Mouse (Mus musculus) midbrain, embryonic 11.5 days (tissue): Measurements from ENCODE around the gene Rnf8. TPM values are rescaled to one million over a fixed set of nuclear protein-coding genes. Genes with fewer than 3 reads are reported as not detected.
"Not testable (repeated sequence)": the region's sequence is repeated elsewhere in the genome, so short reads cannot be mapped to it uniquely, and the experiment has no call there.

Experiments
- ATAC-seq: fragments of 200-750 bp; cut with Nextera tagmentation; 2 replicates; pipeline ENCODE4 v1.8.0; 2017; ENCODE audit warnings: moderate TSS enrichment, moderate library complexity; ENCODE audit not compliant: low FRiP score
- DNase-seq: peaks from one replicate; pipeline ENCODE4 v3.0.0; 2015; ENCODE audit warnings: low spot score; ENCODE audit errors: missing footprints
- H3K27ac ChIP-seq: fragments of 300-500 bp; sonication (generic); 2 replicates; pipeline ENCODE4 v1.5.1; 2014; ENCODE audit warnings: low read depth, low read length
- H3K27me3 ChIP-seq: fragments of 300-500 bp; sonication (generic); 2 replicates; pipeline ENCODE4 v1.6.1; 2014; ENCODE audit warnings: mild to moderate bottlenecking, low read length, moderate library complexity, mixed read lengths; ENCODE audit not compliant: control insufficient read depth, insufficient read depth
- H3K36me3 ChIP-seq: fragments of 300-500 bp; sonication (generic); 2 replicates; pipeline ENCODE4 v1.6.1; 2014; ENCODE audit warnings: mild to moderate bottlenecking, low read length, moderate library complexity, mixed read lengths; ENCODE audit not compliant: control insufficient read depth, insufficient read depth
- H3K4me1 ChIP-seq: fragments of 300-500 bp; sonication (generic); 2 replicates; pipeline ENCODE4 v1.6.1; 2014; ENCODE audit warnings: low read length; ENCODE audit not compliant: control insufficient read depth, insufficient read depth
- H3K4me2 ChIP-seq: fragments of 300-500 bp; sonication (generic); 2 replicates; pipeline ENCODE4 v1.6.1; 2014; ENCODE audit warnings: mild to moderate bottlenecking, moderate library complexity
- H3K4me3 ChIP-seq: fragments of 300-500 bp; sonication (generic); 2 replicates; pipeline ENCODE4 v1.5.1; 2014; ENCODE audit warnings: low read depth, low read length
- H3K9ac ChIP-seq: fragments of 300-500 bp; sonication (generic); 2 replicates; pipeline ENCODE4 v1.6.1; 2014; ENCODE audit warnings: low read length
- H3K9me3 ChIP-seq: fragments of 300-500 bp; sonication (generic); 2 replicates; pipeline ENCODE4 v1.6.1; 2016; ENCODE audit warnings: low read length; ENCODE audit not compliant: control insufficient read depth
- WGBS: fragments of 180-500 bp; shearing (Covaris S2); extraction: QIAGEN DNeasy Blood & Tissue Kit; methylation state at CpG from one replicate; pipeline ENCODE4 v1.1.7; 2014; 5-methylcytosine and 5-hydroxymethylcytosine counted together
- polyA plus RNA-seq: library from polyadenylated mRNA; unstranded; fragments of >200 nt; fragmentation: Nextera tagmentation; extraction: Ambion mirVana; gene quantifications from 2 replicates; pipeline ENCODE4 v1.2.1, GENCODE M21; 2014

Gene Rnf8
- polyA plus RNA-seq, 1 experiment from 2014 or later: 106 TPM

DNA sequence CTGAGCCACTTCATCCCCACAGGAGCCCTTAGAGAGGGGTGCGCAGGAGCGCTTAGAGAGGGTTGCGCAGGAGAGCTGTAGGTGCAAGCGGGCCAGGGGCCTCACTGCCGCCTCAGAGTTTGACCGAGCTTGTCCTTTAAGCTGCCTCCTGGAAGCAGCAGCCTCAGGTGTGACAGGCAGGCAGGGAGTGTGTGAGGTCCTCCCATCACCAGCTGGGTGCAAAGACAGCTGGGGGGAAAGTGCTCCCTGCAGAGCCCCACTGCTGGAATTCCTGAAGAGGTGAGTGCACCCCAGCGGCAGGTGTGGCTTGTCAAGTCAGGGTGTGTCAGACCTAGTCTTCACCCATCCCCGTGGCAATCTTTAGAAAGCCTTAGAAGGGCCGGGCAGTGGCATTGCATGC lies 27.7 kb upstream of the Rnf8 start:
- 87% methylated on average over 9 of the region's 9 CpGs for WGBS
- ATAC-seq: no peak
- H3K27ac ChIP-seq: no peak overlapping the region

DNA sequence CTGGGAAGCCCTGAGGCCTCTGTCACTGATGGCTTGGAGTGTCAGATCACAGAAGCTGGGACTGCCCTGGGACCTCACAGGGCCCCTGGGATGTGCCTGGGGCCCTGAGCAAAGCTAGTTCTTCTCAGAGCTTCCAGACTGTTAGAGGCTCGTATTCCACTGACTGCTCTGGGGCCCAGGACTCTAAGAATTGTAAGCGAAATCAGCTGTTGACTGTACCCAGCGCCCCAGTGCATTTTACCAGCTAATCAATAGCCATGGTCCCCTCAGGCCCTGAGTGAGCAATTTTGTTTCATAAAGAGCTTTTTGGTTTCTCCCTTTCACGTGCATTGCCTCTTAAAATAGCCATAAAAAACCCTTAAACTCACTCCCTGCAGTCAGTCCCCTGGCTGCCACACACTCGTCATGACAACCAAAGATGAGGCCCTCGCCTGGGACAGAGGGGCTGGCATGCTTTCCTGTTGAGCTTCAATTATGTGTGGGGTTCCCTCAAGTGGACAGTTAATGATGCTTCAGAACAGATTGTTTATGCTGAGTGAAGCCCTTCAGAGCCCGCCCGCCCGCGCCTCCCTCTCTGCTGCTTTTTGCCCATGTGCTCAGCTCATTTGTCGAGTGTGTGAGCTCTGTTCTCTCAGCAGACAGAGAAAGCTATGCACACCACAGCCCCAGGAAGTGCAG lies 25.2 kb upstream of the Rnf8 start:
- H3K9me3 ChIP-seq: no peaks in the 10 kb centered on the region
- H3K27ac ChIP-seq: no peak overlapping the region
- DNase-seq (peak; percentile 82), ATAC-seq (no peak)
- no peak overlapping the region for H3K9ac ChIP-seq
- no peaks in the 10 kb centered on the region for H3K4me1 ChIP-seq
- no peaks in the 10 kb centered on the region for H3K27me3 ChIP-seq
- H3K4me3 ChIP-seq: no peak overlapping the region
- WGBS: 61% methylated on average over 11 of the region's 11 CpGs
- H3K36me3 ChIP-seq: no peaks in the 10 kb centered on the region
- H3K4me2 ChIP-seq: no peak overlapping the region

More for the DNA sequence above, 27.7 kb upstream of the Rnf8 start:
- no peaks in the 10 kb centered on the region for H3K36me3 ChIP-seq
- H3K4me2 ChIP-seq: no peak overlapping the region
- H3K9ac ChIP-seq: no peak overlapping the region
- no peaks in the 10 kb centered on the region for H3K27me3 ChIP-seq
- DNase-seq: peak; percentile 67
- H3K4me3 ChIP-seq: no peak overlapping the region
- H3K9me3 ChIP-seq: no peaks in the 10 kb centered on the region
- no peaks in the 10 kb centered on the region for H3K4me1 ChIP-seq

- Histone ChIP-seq H3K27me3 (no peaks in the 10 kb centered on the region), H3K4me3 (no peak overlapping the region), H3K36me3 (peaks cover 7% of the 10 kb centered on the region), H3K27ac (no peak overlapping the region), H3K9me3 (no peaks in the 10 kb centered on the region), H3K9ac (no peak overlapping the region; the same call in 1 of the 2 replicates), H3K4me1 (peaks cover 6% of the 10 kb centered on the region; the same call in 1 of the 2 replicates), H3K4me2 (no peak overlapping the region)
- ATAC-seq (no peak), DNase-seq (peak; percentile 76)
- 79% methylated on average over 15 of the region's 15 CpGs for WGBS
These were observed 18.5 kb upstream of the Rnf8 start for GRCm38 (mm10) chr17:29595891-29596770.

DNA sequence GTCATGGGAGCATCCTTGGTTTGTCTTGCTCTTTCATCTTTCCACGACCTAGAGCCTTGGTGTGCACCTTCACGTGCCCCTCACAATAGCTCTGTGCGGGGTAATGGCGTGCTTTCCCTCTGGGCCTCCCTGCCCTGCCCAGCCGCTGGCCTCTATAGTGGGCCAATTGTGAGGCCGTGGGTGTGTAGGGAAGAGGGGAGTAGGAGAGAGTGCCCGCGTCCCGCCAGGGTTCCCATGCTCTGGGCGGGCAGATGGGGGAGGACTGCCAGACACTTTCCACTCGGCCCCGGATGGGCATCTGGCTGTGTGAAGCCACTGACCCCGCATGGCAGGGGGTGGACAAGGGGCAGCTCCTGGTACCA lies 17.8 kb upstream of the Rnf8 start:
- Histone ChIP-seq H3K9me3 (no peaks in the 10 kb centered on the region), H3K4me1 (peaks cover 6% of the 10 kb centered on the region; the same call in 1 of the 2 replicates), H3K4me3 (no peak overlapping the region), H3K4me2 (no peak overlapping the region), H3K9ac (no peak overlapping the region; the same call in 1 of the 2 replicates), H3K27me3 (no peaks in the 10 kb centered on the region), H3K27ac (no peak overlapping the region), H3K36me3 (peaks cover 7% of the 10 kb centered on the region)
- ATAC-seq (no peak), DNase-seq (peak; percentile 39)
- WGBS: 87% methylated on average over 13 of the region's 13 CpGs

GRCm38 (mm10) chr17:29599051-29599450 lies 15.5 kb upstream of the Rnf8 start:
- H3K4me1 ChIP-seq: peaks cover 6% of the 10 kb centered on the region; the same call in 1 of the 2 replicates
- H3K36me3 ChIP-seq: peaks cover 7% of the 10 kb centered on the region
- DNase-seq (peak; percentile 37), ATAC-seq (no peak)
- H3K4me3 ChIP-seq: no peak overlapping the region
- WGBS: 92% methylated on average over 14 of the region's 14 CpGs
- H3K27me3 ChIP-seq: no peaks in the 10 kb centered on the region
- no peak overlapping the region for H3K4me2 ChIP-seq
- no peak overlapping the region for H3K27ac ChIP-seq
- no peak overlapping the region for H3K9ac ChIP-seq
- no peaks in the 10 kb centered on the region for H3K9me3 ChIP-seq

GRCm38 (mm10) chr17:29599537-29599936 lies 15.1 kb upstream of the Rnf8 start:
- Histone ChIP-seq H3K9ac (no peak overlapping the region), H3K4me2 (no peak overlapping the region), H3K27me3 (no peaks in the 10 kb centered on the region), H3K9me3 (no peaks in the 10 kb centered on the region), H3K4me3 (no peak overlapping the region), H3K36me3 (peaks cover 7% of the 10 kb centered on the region), H3K4me1 (peaks cover 6% of the 10 kb centered on the region; the same call in 1 of the 2 replicates), H3K27ac (no peak overlapping the region)
- WGBS: 90% methylated on average over 8 of the region's 8 CpGs
- DNase-seq (peak; percentile 81), ATAC-seq (no peak)

DNA sequence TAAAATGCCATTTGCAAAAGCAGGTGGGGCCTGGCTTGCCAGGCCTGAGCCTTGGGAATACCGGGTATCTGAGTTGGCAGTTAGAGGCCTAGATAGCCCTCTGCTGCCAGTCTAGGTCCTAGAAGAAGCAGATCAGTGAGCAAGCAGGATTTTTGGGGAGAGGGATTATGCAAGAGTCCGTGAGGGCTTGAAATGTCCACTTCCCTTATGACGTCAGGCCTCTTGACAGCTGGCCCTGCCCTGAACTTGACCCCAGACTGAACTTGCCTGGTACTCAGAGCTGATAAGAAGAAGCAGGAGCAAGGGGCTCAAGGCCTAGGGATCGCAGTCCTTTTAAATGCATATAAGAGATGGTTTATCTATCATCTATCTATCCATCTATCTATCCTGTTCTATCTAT lies 13.2 kb upstream of the Rnf8 start:
- H3K36me3 ChIP-seq: peaks cover 7% of the 10 kb centered on the region
- DNase-seq (peak; percentile 51), ATAC-seq (no peak)
- H3K9me3 ChIP-seq: no peaks in the 10 kb centered on the region
- H3K4me2 ChIP-seq: no peak overlapping the region
- no peaks in the 10 kb centered on the region for H3K27me3 ChIP-seq
- H3K4me3 ChIP-seq: no peak overlapping the region
- 0 out of 2 replicates have a peak, but pooled peaks cover 2% of the 10 kb centered on the region for H3K4me1 ChIP-seq
- no peak overlapping the region for H3K27ac ChIP-seq
- WGBS: 76% methylated on average over 4 of the region's 4 CpGs
- H3K9ac ChIP-seq: no peak overlapping the region

GRCm38 (mm10) chr17:29603283-29603682 lies 11.3 kb upstream of the Rnf8 start:
- Histone ChIP-seq H3K9ac (no peak overlapping the region), H3K27me3 (no peaks in the 10 kb centered on the region), H3K27ac (no peak overlapping the region), H3K4me1 (no peaks in the 10 kb centered on the region), H3K4me3 (no peak overlapping the region), H3K36me3 (peaks cover 7% of the 10 kb centered on the region), H3K9me3 (no peaks in the 10 kb centered on the region), H3K4me2 (no peak overlapping the region)
- peak; percentile 99 for DNase-seq
- ATAC-seq: no peak
- 26% methylated on average over 6 of the region's 6 CpGs for WGBS

DNA sequence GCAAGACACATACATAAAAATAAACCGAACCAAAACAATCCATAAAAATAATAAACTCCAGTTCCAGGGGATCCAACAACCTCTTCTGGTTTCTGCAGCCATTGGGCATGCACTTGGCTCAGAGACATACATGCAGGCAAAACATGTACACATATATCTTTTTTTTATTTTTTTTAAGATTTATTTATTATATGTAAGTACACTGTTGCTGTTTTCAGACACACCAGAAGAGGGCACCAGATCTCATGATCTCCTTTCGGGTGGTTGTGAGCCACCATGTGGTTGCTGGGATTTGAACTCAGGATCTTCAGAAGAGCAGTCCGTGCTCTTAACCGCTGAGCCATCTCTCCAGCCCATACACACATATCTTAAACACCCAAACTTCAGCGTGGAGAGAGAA lies 1.1 kb upstream of the Rnf8 start:
- WGBS: 89% methylated on average over 5 of the region's 5 CpGs
- H3K4me3 ChIP-seq, H3K27me3 ChIP-seq, H3K9ac ChIP-seq, DNase-seq, H3K4me2 ChIP-seq, H3K4me1 ChIP-seq, ATAC-seq, H3K27ac ChIP-seq, H3K9me3 ChIP-seq, H3K36me3 ChIP-seq: not testable (repeated sequence)
